Mouse (Mus musculus): ENCODE data around the gene Iqgap1.

Gene Iqgap1

GRCm38 (mm10) chr7:80729662-80730061 is 96.1 kb downstream of the Iqgap1 start:
- in situ Hi-C loops (cut with MboI; ENCODE audit: low sequenced_read_pairs), result loop anchor here (5.0 kb wide), 1 partner anchor 123 kb away; no protein-coding TSS in a partner anchor

GRCm38 (mm10) chr7:80721041-80721440 is 104.7 kb downstream of the Iqgap1 start:
- in situ Hi-C loops (cut with MboI; ENCODE audit: low sequenced_read_pairs), result no loop called here

- in situ Hi-C loops (cut with MboI; ENCODE audit: low sequenced_read_pairs), result no loop called here
Measured at GRCm38 (mm10) chr7:80719582-80719981, 106.2 kb downstream of the Iqgap1 start.

GRCm38 (mm10) chr7:80719038-80719437 is 106.7 kb downstream of the Iqgap1 start:
- in situ Hi-C loops (cut with MboI; ENCODE audit: low sequenced_read_pairs), result no loop called here

GRCm38 (mm10) chr7:80718471-80718870 is 107.3 kb downstream of the Iqgap1 start:
- in situ Hi-C loops (cut with MboI; ENCODE audit: low sequenced_read_pairs), result no loop called here

- in situ Hi-C loops (cut with MboI; ENCODE audit: low sequenced_read_pairs), result no loop called here
Measured at GRCm38 (mm10) chr7:80716758-80717157, 109.0 kb downstream of the Iqgap1 start.

GRCm38 (mm10) chr7:80715306-80715705 is 110.5 kb downstream of the Iqgap1 start:
- in situ Hi-C loops (cut with MboI; ENCODE audit: low sequenced_read_pairs), result no loop called here

GRCm38 (mm10) chr7:80711496-80711895 is 114.3 kb downstream of the Iqgap1 start:
- in situ Hi-C loops (cut with MboI; ENCODE audit: low sequenced_read_pairs), result no loop called here

GRCm38 (mm10) chr7:80710333-80710732 is 115.4 kb downstream of the Iqgap1 start:
- in situ Hi-C loops (cut with MboI; ENCODE audit: low sequenced_read_pairs), result no loop called here

- in situ Hi-C loops (cut with MboI; ENCODE audit: low sequenced_read_pairs), result no loop called here
Measured at GRCm38 (mm10) chr7:80704066-80704465, 121.7 kb downstream of the Iqgap1 start.

GRCm38 (mm10) chr7:80702510-80702909 is 123.3 kb downstream of the Iqgap1 start:
- in situ Hi-C loops (cut with MboI; ENCODE audit: low sequenced_read_pairs), result no loop called here

GRCm38 (mm10) chr7:80699709-80700108 is 126.1 kb downstream of the Iqgap1 start:
- in situ Hi-C loops (cut with MboI; ENCODE audit: low sequenced_read_pairs), result no loop called here

GRCm38 (mm10) chr7:80698940-80699339 is 126.8 kb downstream of the Iqgap1 start:
- in situ Hi-C loops (cut with MboI; ENCODE audit: low sequenced_read_pairs), result no loop called here

GRCm38 (mm10) chr7:80697859-80698258 is 127.9 kb downstream of the Iqgap1 start:
- in situ Hi-C loops (cut with MboI; ENCODE audit: low sequenced_read_pairs), result no loop called here

GRCm38 (mm10) chr7:80696903-80697302 is 128.9 kb downstream of the Iqgap1 start:
- in situ Hi-C loops (cut with MboI; ENCODE audit: low sequenced_read_pairs), result no loop called here

GRCm38 (mm10) chr7:80696334-80696733 is 129.4 kb downstream of the Iqgap1 start:
- in situ Hi-C loops (cut with MboI; ENCODE audit: low sequenced_read_pairs), result no loop called here

GRCm38 (mm10) chr7:80692472-80692871 is 133.3 kb downstream of the Iqgap1 start:
- in situ Hi-C loops (cut with MboI; ENCODE audit: low sequenced_read_pairs), result no loop called here

GRCm38 (mm10) chr7:80691131-80691530 is 134.6 kb downstream of the Iqgap1 start:
- in situ Hi-C loops (cut with MboI; ENCODE audit: low sequenced_read_pairs), result no loop called here

GRCm38 (mm10) chr7:80689221-80689591 is 136.6 kb downstream of the Iqgap1 start:
- in situ Hi-C loops (cut with MboI; ENCODE audit: low sequenced_read_pairs), result no loop called here

- in situ Hi-C loops (cut with MboI; ENCODE audit: low sequenced_read_pairs), result no loop called here
Measured at GRCm38 (mm10) chr7:80688556-80689220, 137.1 kb downstream of the Iqgap1 start, which contains the start of gene Crtc3. Crtc3 (minus strand) TSS chr7:80688877.

- in situ Hi-C loops (cut with MboI; ENCODE audit: low sequenced_read_pairs), result no loop called here
Measured at GRCm38 (mm10) chr7:80687721-80688555, 137.8 kb downstream of the Iqgap1 start.

GRCm38 (mm10) chr7:80685639-80686038 is 140.1 kb downstream of the Iqgap1 start:
- in situ Hi-C loops (cut with MboI; ENCODE audit: low sequenced_read_pairs), result no loop called here
